Mouse (Mus musculus) adrenal gland (tissue): ENCODE measurements around the gene Tbccd1.

Experiments used
- intact Hi-C: fragments of 180-260 bp; cut with DNase I; formaldehyde crosslinking; loops from one replicate; pipeline ENCODE4 v1.15.1; 2025
- long read RNA-seq, 2 experiments: library from polyadenylated mRNA; unstranded; transcript quantifications; one replicate each; pipeline ENCODE4 v2.0.0; 2020; ENCODE audit warnings: borderline replicate concordance in 1 of 2; ENCODE audit not compliant: insufficient replicate concordance in 1 of 2

Tbccd1 gene
- long read RNA-seq, experiment 1, partial matches to known transcripts, result 0 of 7 reads
- long read RNA-seq, experiment 1, other reads (novel, unspliced or antisense), result 3 of 7 reads
- long read RNA-seq, experiment 2, partial matches to known transcripts, result 2 of 9 reads
- long read RNA-seq, experiment 2, other reads (novel, unspliced or antisense), result 1 of 9 reads

DNA sequence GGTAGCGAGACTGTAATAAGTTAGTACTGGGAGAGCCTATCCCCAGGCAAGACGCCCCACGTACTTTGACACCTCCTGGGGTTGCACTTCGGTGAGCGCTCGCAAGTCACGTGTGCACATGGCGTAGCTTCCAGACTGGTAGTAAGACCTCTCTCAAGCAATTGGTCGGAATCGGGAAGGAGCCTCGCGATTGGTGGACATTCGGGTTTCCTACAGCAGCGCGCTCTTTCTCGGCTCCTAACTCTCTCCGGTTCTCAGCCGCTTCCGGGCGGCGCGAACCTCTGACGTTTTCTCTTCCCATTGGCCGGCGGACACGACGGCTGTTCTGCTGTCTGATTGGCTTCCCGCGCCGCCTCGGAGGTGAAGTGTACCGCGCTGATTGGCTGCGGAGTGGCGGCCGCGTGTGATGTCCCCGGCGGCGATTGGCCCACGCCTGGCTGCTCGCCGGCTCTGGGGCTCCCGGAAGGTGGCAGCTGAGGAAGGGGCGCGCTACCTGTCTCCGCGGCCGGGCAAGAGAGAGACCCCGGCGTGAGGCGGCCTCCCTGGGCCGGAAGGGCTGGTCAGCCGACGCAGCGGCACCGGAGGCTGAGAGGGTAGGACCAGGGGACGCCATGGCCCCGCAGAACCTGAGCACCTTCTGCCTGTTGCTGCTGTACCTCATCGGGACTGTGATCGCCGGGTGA is at the start of gene Tbccd1, which contains the start of gene Dnajb11:
Gene Tbccd1 (minus strand): TSS at position 239 of the 683 bp plus-strand sequence.
Gene Dnajb11 (plus strand): TSS at position 415 of the 683 bp plus-strand sequence.
- intact Hi-C loops, result no loop called here

DNA sequence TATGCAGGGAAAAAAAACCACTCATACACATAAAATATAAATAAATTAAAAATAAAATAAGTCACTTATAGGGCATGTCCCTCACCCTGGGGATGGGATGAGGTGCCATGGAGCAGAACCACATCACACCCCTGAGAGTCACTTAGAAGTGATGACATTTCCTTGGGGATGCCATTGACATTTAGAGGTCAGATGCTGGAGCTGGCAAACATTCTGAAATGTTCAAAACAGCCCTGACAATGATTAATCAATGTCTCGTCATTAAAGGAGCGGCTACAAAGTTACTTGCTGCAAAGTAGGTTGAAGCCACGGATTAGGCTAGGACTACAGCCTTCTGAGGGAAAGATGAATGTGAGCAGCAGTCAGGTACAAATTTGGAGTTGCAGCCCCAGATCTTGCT is 43.9 kb upstream of the Tbccd1 start:
- intact Hi-C loops, result no loop called here

DNA sequence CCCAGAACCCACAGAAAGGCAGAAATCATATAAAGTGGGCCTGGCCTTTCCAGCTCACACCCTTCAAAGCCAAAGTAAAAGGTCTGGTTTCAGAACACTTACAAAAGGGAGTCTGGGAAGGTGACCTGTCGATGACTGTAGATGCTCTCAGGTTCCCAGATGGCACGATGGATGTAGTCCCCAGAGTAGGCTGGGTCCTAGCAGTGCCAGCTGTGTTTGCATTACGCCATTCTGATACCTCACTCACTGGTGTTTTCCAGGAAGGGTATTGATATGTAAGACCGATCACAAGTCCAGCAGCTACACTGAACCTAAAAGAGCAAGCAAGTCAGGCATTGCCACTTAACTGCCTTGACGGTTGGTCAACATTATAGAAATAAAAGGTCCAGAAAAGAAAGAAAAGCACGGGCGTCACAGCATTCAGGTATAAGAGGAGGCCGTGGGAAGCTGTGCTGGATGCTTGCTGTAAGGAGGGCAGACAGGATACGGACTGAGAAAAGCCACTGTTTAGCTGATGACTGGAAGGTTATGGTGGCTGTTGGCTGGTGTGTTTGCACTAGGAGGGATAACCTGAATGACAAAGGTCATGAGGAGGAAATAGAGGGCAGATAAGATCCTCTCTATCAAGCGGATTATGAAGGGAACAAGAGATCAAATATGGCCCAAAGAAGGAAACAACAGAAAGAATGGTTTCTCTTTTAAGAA is 42.5 kb upstream of the Tbccd1 start:
- intact Hi-C loops, result no loop called here

DNA sequence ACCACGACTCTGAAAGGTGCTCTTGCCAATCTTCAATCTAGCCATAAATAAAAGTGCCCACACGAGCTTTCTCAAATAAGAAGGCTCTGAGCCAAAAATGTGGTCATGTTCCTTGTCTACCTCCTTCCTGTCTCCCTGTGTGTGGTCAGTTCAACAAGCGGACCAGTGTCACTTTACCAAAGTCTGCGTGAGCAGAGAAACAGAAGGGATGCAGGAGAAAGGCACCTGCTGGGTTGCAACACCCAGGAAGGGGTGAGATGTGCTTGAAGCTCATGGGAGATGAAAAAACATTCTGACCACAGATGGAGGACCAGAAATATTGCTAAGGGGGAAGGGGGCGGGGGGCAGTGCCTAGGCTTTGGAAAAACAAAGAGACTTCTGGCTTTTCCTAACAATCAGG is 41.9 kb upstream of the Tbccd1 start:
- intact Hi-C loops, result no loop called here

DNA sequence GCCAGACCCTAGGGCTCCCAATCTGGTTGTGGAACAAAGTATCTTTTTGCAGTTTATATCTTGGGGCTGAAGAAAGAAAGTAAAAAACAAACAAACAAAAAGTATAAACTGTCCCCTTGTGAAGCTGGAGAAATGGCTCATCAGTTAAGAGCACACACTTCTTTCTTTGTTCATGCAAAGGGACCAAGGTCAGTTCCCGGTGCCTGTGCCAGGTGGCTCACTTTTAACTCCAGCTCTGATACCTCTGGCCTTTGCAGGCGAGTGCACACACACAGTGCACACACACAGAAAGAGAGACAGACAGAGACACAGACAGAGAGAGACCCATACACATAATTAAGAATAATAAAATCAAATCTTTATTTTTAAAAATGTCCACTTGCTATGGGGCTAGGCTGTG is 39.1 kb upstream of the Tbccd1 start:
- intact Hi-C loops, result no loop called here

DNA sequence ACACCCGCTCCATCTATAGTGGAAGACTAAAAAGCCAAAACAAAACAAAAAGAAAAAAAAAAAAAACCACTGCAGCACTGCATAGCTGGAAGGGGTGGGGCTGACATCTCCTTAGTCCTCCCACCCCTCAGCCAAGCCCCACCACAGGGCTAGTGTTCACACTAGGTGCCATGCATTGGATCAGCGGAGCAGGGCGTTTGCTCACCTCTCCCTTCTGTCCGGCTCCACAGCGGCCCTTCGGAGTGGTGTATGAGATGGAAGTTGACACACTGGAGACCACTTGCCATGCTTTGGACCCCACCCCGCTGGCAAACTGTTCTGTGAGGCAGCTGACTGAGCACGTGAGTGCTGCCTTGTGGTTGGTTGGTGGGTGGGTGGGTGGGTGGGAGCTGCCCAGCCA is 36.6 kb upstream of the Tbccd1 start:
- intact Hi-C loops, result no loop called here

DNA sequence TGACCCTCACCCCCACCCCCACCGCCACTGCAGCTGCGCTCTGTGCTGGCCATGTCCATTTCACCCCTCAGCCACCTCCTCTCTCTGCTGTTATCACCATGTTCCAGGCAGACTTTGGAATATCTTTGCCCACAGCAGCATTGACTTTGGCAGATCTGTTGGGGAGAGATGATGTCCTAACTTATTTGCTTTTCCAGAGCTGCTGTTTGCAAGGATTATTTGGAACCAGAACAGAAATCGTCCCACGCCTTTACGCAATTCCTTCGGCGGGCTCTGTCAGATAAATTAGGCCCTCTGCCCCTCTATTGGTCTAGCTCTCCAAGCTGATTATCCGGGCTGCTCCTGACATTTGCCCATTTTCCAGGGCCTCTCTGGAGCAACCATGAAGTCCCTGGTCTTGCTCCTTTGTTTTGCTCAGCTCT is 34.3 kb upstream of the Tbccd1 start:
- intact Hi-C loops, result no loop called here

DNA sequence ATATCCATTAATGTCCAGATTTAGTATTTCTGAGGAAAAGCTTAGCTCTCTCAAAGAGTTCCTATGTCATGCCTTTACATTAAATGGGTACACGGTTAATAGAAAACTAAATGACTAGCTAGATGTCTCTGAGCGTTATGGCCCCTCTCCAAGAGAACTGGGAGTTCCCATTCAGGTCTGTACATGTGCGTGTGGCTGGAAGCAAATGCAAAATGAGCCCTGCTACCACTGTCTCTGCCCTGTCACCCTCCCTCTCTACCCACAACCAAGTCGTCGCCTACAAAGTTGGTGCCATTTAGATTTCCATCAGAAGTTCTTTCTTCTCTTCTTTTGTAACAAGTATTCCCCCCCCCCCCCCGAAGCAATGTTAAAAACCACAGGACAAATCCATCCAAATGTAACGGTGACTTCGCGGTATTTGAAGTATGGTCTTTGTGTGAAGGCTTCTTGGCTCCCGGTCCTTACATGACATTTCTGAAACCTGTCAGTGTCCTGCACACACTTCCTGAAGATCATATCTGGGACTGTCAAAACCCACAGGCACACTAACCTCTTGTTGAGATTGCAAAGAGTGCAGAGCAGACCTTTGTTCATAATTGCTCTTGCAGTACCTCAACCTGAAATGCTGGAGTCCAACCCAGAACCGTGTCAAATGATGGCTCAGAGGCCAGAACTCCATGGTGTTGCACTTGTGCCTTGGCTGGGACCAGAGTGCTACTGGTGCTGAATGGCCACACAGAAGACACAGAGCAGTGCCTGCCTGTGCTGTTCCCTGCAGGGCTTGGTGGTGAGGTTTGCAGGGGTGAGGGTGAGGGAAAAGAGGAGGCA is 33.4 kb upstream of the Tbccd1 start, which contains the start of gene Ahsg:
Gene Ahsg (plus strand): TSS at position 595 of the 828 bp plus-strand sequence.
- intact Hi-C loops, result no loop called here

DNA sequence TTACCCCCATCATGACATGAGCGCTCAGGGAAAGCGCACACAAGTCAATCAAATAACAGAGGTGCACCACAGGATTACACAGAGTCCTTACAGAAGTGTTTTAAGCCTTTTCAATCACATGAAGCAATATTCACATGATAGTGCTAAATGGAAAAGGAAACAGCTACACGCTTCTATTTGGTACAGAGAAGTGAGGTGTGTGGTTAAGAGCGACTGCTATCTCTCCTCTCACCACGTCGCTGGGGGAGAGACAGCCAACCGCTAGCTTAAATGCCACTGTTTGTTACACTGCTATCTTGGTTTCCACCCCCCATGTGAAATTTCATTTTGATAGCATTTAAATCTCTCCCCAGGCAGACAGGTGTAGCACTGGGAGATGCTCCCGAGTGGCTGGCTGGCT is 32.2 kb upstream of the Tbccd1 start:
- intact Hi-C loops, result no loop called here

DNA sequence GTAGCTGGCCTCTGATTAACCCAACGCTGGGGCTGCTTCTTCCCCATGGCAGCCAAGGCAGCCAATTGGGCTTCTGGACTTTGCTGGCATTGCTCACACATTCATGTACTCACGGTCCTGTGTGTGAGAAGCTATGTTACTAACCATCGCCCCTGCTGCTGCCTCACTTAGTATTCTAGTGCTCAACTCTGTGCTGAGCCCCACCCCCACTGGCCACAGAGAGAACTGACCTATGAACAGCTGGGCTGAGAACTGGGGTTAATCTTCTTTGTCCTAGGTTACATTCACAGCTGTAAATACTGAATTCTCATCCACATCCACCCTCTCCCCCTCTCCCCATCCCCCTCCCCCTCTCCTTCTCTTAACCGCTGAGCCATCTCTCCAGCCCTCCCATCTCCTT is 31.4 kb upstream of the Tbccd1 start:
- intact Hi-C loops, result no loop called here

DNA sequence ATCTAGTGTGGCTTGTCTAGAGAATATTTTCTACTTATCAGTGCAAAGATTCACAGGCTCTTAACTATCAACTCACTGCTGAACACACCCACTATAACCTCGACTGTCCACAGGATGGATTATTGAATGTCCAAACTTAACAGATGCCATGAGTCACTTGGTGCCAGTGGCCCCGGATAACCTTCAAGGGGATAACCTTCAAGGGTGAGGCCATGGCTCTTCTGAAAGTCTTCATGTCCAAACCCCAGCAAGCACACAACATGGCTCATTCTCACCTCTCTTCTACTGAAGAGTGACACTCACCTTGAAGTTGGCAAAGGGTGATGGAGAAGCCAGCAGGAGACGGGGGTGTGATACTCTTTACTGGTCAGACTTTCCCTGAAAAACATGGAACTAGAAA is 29.3 kb upstream of the Tbccd1 start:
- intact Hi-C loops, result no loop called here

DNA sequence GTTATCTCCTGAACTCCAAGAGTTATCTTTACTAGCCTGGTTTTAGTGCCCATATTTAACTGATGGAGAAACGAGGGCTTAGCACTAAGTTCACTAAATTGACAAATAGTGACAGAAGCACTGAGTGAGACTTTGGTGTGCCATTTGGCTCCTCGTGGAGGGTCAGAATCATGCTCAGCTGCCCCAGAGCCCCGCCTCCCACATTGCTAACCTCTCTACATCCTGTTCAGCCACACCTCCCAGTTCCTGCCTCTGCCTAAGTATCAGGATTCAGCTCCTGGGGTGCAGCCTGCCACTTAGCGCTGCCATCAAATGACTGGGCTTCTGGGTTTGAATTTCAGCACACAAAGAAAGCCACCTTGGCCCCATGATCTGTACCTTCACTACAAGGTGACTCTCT is 27.9 kb upstream of the Tbccd1 start:
- intact Hi-C loops, result no loop called here

DNA sequence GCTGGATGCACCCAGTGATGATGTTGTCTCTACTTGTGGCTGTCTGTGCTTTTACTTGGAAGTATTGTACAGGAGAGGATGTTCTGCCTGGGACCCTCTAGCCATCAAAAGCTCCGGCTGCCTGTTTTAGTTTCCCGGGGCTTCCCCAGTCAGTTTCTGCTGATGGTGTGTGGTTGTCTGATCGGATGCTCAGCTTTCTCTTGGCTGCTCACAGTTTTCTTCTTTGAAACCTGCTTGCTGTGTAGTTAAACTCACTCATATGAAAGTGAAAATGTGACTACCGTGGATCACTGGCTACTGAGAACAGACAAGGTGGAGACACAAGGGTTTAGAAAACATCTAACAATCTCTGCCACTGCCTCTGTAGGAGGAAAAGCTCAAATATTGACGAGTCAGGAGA is 26.0 kb upstream of the Tbccd1 start:
- intact Hi-C loops, result no loop called here

DNA sequence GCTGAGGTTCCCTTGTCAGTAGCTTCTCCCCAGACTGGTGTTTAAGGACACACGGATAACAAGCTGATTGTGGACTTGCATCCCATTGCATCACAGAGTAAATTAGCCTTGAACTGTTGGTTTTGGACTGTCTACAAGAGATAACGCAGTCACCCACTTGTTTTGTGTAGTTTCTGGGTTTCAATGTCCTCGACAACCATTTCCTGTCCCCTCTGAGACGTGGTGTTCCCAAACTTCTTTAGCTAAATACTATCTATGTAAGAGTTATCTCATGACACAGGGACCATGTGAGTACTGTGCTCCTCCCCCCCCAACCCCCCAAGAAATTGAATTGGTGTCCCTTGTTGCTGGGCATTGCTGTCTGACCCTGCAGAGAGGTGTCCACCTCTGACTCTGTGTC is 24.0 kb upstream of the Tbccd1 start:
- intact Hi-C loops, result no loop called here

DNA sequence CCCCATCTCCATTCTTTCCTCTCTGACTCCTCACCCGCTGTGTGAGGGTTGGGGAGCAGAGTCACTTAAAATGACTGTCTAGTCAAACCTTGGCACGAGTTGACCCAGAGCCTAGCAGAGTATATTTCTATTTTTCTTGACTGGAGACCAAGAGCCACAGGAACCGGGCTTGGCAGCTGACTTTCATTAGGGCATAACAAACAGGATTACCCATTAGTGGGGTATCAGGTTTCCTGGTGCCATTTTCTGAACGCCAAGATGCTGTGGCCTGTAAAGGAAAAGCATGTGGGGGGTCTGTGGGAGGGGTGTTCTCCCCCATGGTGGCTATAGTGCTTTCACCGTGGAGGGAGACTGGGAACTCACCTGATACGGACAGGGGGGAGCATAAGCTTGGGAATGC is 23.4 kb upstream of the Tbccd1 start:
- intact Hi-C loops, result no loop called here

DNA sequence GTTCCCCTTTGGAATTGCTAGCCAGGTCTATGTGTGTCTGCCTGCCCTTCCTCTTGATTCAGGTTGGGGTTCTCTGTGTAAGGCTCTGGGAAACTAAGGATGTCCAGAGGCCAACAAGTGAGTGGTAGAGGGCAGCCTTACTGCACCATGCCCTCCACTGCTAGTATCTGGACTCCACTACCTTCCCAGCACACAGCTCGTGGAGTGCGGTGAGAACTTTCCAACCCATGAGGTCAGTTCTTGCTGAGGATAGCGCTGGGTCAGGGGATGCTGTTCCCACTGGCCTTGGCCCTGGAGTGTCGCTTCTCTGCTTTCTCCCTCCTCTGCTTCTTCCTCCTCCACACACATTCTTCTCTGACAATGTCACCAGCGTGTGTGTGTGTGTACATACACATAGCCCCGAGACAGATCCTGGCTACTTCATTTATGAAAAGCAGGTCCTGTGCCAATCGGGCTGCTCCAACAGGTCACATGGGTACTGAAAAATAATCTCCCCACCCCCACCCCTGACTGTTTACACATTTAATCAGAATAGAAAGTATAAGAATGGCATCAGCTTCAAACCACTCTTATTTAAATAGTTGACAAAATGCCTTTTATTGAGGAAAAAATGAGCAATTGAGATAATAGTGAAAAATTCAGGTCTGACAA is 22.6 kb upstream of the Tbccd1 start:
- intact Hi-C loops, result loop anchor here (5.0 kb wide), 1 partner anchor 167 kb away; no protein-coding TSS in a partner anchor

DNA sequence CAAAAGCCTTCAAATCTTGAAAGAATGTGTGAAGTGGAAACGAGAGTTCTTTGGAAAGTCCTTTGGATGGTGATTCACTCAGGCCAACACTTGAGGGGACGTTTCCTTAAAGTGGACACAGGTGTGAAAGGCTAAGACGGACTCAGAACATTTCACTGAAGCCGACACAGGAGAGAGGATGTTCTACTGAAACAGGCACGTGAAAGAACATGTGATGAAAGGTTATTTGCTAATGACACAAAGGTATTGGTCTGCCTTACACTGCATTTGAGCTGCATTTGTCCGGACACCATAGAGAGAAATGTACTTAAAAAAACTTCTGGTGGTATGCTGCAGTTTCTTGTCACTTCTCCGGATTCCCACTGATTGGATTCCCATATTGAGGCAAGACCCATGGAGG is 21.2 kb upstream of the Tbccd1 start:
- intact Hi-C loops, result loop anchor here (5.0 kb wide), 1 partner anchor 169 kb away; no protein-coding TSS in a partner anchor

DNA sequence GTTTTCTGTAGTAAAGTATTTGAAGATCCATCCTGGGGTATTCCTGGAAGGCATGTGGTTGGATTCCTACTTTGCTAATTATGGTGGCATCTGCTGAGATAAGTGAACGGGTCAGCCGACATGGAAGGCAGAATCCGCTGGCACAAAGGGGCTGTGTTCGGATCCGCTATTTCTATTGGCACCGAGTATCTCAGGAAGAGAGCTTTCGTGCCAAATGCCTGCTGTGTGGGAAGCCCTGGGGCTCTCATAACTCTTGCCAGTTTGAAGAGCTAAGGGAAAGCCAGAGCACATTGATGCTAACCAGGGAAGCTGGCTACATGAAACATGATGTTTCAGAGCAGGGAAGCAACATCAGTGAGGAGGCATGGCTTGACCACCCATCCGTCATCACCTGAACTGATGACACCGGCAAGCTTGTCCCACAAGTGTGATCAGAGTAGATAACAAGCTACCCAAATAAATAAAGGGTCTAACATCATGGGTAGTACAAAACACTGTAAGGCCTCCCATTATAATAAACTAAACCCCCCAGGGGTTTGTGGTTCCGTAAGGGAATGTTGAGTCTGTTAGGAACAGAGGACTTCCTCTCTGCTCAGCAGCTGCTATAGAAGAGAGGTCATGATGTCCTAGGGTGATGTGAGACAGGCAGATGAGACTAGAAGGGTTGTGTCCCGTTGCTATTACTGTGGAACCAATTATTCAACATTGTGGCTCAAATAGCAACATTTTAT is 20.4 kb upstream of the Tbccd1 start:
- intact Hi-C loops, result loop anchor here (2.0 to 5.0 kb wide), 2 partner anchors 75 to 169 kb away; no protein-coding TSS in a partner anchor

DNA sequence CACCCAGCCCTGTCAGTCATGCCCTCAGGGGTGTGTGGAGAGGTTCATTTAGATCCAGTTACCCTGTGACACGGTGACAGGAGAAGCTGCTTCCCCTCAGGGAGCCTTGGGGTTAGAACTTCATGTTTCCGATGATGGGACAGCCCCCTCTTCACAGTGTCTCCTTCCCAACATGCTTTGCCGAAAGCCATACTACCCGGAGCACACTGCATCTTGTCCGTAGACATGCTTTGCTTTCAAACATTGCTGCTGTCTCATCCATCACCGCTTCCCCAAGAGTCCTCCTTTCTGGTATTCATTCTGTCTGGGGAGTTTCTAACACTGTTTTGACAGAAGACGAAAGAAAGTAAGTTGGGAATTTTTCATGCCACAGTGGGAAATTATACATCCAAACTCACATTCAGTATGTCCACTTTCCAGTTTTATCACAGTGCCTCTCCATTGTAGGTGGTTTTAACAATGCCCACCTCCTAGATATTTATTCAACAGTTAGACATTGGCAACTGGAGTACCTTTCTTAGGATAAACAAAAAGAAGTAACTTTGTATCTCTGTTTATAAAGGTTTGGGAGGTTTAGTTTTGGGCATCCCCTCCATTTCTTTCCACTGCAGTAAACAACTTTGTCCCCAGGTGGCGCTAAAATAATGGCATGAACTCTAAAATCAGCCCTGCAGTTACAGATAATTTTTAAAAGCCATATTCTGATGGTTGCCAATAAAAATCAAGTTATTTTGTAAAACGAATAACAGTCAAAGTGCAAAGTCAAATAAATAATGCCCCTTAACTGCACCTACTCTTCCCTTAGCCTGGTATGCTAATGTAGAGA is 19.0 kb upstream of the Tbccd1 start:
- intact Hi-C loops, result loop anchor here (2.0 to 5.0 kb wide), 2 partner anchors 76 to 171 kb away; no protein-coding TSS in a partner anchor
